Mouse (Mus musculus): ENCODE results near the gene Fbxo39.

DNA sequence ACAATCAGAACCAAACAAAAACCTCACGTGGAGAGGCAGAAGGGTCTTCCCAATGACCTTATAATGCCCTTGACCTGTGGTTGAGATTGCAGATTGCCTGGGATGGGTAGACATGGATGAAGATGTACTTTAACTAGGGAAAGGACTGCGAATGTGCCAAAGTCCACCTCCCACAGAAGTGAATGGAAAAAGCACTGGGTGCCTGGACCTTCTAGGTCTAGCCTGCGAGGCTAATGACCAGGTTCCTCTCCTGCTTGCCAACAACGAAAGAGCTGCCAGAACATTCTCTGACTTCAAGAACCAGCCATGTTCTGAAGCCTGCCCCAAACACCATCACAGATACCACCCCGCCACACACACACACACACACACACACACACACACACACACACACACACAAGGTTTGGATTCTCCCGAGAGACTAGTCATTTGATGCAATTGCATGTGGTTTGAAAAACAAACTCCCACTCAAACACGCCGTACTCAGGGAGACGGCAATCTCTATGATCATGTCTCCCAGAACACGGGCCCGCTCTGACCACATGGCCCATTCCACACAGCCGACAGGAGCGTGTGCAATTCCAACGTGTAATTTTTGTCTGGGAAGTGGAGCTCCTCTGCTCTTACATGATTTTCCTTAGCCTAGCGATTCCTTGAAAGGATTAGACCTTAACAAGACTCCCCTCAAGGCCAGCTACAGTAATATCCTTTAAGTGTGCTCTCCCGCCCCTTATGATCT is 30.6 kb upstream of the Fbxo39 start:
- no peak for TF ChIP-seq POLR2A (IDR thresholded peaks at IDR 0.05; ENCODE audit: insufficient read length, low read depth)
- TF ChIP-seq MYOD1 (IDR thresholded peaks at IDR 0.05; ENCODE audit: control insufficient read depth in 1 of 3, insufficient read length in 2 of 3, low read depth in 2 of 3): no peak
- TF ChIP-seq CEBPB (IDR thresholded peaks at IDR 0.05; ENCODE audit: insufficient read depth, poor library complexity, severe bottlenecking): no peak
- TF ChIP-seq MAX (IDR thresholded peaks at IDR 0.05; ENCODE audit: low read depth): no peak
- TF ChIP-seq SRF (IDR thresholded peaks at IDR 0.05; ENCODE audit: control insufficient read depth, insufficient read length, low read depth): no peak
- no peak for TF ChIP-seq MYOG (IDR thresholded peaks at IDR 0.05; ENCODE audit: control insufficient read depth in 1 of 3, insufficient read depth in 1 of 3, insufficient read length in 2 of 3, low read depth in 2 of 3)
- no peak for TF ChIP-seq E2F4 (IDR thresholded peaks at IDR 0.05; ENCODE audit: insufficient read depth)
- TF ChIP-seq TCF12 (IDR thresholded peaks at IDR 0.05; ENCODE audit: insufficient read depth, poor library complexity, severe bottlenecking): no peak
- no peak for TF ChIP-seq USF1 (IDR thresholded peaks at IDR 0.05; ENCODE audit: low read depth)
- TF ChIP-seq REST (IDR thresholded peaks at IDR 0.05; ENCODE audit: insufficient read depth, insufficient read length): no peak
- no peak for TF ChIP-seq POLR2AphosphoS2 (IDR thresholded peaks at IDR 0.05; ENCODE audit: insufficient read length, low read depth)

Data from myocyte (in vitro differentiated cells).